Mouse (Mus musculus): ENCODE measurements at regions not wholly inside any gene's neighbourhood (a gene's known extent, or its start where the extent isn't known, plus 50 kb on each side); places are given as distances from the start of the nearest gene placed in this dataset.

- DNase-seq (ENCODE audit: low spot score): no peak
- Histone ChIP-seq H3K4me3 (replicated peaks; ENCODE audit: low read length) (no peak overlapping the region), H3K4me2 (replicated peaks) (no peak overlapping the region), H3K4me1 (replicated peaks; ENCODE audit: control insufficient read depth, insufficient read depth, low read length) (peaks cover 18% of the 10 kb centered on the region), H3K27ac (no peak overlapping the region), H3K27me3 (ENCODE audit: control insufficient read depth, insufficient read depth, low read length) (no peaks in the 10 kb centered on the region), H3K36me3 (replicated peaks; ENCODE audit: control insufficient read depth, insufficient read depth) (no peaks in the 10 kb centered on the region), H3K9ac (no peak overlapping the region), H3K9me3 (ENCODE audit: control insufficient read depth, low read length) (no peaks in the 10 kb centered on the region)
- ATAC-seq (ENCODE audit: low FRiP score): no peak
- WGBS: 96% methylated on average over 3 of the region's 3 CpGs
Observed at GRCm38 (mm10) chr7:138609605-138610004, 212.1 kb upstream of the Tcerg1l start.

- Histone ChIP-seq H3K4me3 (replicated peaks; ENCODE audit: low read length) (no peak overlapping the region), H3K4me1 (replicated peaks; ENCODE audit: control insufficient read depth, insufficient read depth, low read length) (peaks cover 18% of the 10 kb centered on the region), H3K9ac (no peak overlapping the region), H3K4me2 (replicated peaks) (no peak overlapping the region), H3K27me3 (ENCODE audit: control insufficient read depth, insufficient read depth, low read length) (no peaks in the 10 kb centered on the region), H3K9me3 (ENCODE audit: control insufficient read depth, low read length) (no peaks in the 10 kb centered on the region), H3K27ac (no peak overlapping the region), H3K36me3 (replicated peaks; ENCODE audit: control insufficient read depth, insufficient read depth) (no peaks in the 10 kb centered on the region)
- DNase-seq (ENCODE audit: low spot score): no peak
- WGBS: 95% methylated on average over 4 of the region's 4 CpGs
- no peak for ATAC-seq (ENCODE audit: low FRiP score)
Observed at GRCm38 (mm10) chr7:138609124-138609523, 211.6 kb upstream of the Tcerg1l start.

GRCm38 (mm10) chr7:138606363-138606964 is 208.9 kb upstream of the Tcerg1l start:
- H3K4me2 ChIP-seq (replicated peaks): no peak overlapping the region
- H3K36me3 ChIP-seq (replicated peaks; ENCODE audit: control insufficient read depth, insufficient read depth): no peaks in the 10 kb centered on the region
- H3K9ac ChIP-seq: no peak overlapping the region
- peaks cover 21% of the 10 kb centered on the region for H3K4me1 ChIP-seq (replicated peaks; ENCODE audit: control insufficient read depth, insufficient read depth, low read length)
- H3K9me3 ChIP-seq (ENCODE audit: control insufficient read depth, low read length): no peaks in the 10 kb centered on the region
- no peak overlapping the region for H3K4me3 ChIP-seq (replicated peaks; ENCODE audit: low read length)
- 38% methylated on average over 11 of the region's 11 CpGs for WGBS
- DNase-seq (ENCODE audit: low spot score) (no peak), ATAC-seq (ENCODE audit: low FRiP score) (no peak; the same call in 1 of the 2 replicates)
- peak overlapping the region; percentile 44; the same call in 1 of the 2 replicates for H3K27ac ChIP-seq
- H3K27me3 ChIP-seq (ENCODE audit: control insufficient read depth, insufficient read depth, low read length): no peaks in the 10 kb centered on the region

GRCm38 (mm10) chr7:138605923-138606322 is 208.4 kb upstream of the Tcerg1l start:
- no peak for ATAC-seq (ENCODE audit: low FRiP score)
- H3K9me3 ChIP-seq (ENCODE audit: control insufficient read depth, low read length): no peaks in the 10 kb centered on the region
- no peak for DNase-seq (ENCODE audit: low spot score)

GRCm38 (mm10) chr7:138601749-138602148 is 204.2 kb upstream of the Tcerg1l start:
- H3K4me3 ChIP-seq (replicated peaks; ENCODE audit: low read length): no peak overlapping the region
- H3K4me1 ChIP-seq (replicated peaks; ENCODE audit: control insufficient read depth, insufficient read depth, low read length): peaks cover 19% of the 10 kb centered on the region
- H3K27me3 ChIP-seq (ENCODE audit: control insufficient read depth, insufficient read depth, low read length): no peaks in the 10 kb centered on the region
- no peak overlapping the region for H3K4me2 ChIP-seq (replicated peaks)
- no peak overlapping the region for H3K9ac ChIP-seq
- WGBS: 59% methylated on average over 4 of the region's 4 CpGs
- ATAC-seq (ENCODE audit: low FRiP score) (no peak), DNase-seq (ENCODE audit: low spot score) (no peak)
- H3K36me3 ChIP-seq (replicated peaks; ENCODE audit: control insufficient read depth, insufficient read depth): no peaks in the 10 kb centered on the region
- H3K9me3 ChIP-seq (ENCODE audit: control insufficient read depth, low read length): no peaks in the 10 kb centered on the region
- H3K27ac ChIP-seq: no peak overlapping the region

More at GRCm38 (mm10) chr7:138605923-138606322, 208.4 kb upstream of the Tcerg1l start:
- Histone ChIP-seq H3K27me3 (ENCODE audit: control insufficient read depth, insufficient read depth, low read length) (no peaks in the 10 kb centered on the region), H3K4me3 (replicated peaks; ENCODE audit: low read length) (no peak overlapping the region), H3K4me2 (replicated peaks) (no peak overlapping the region), H3K27ac (no peak overlapping the region), H3K36me3 (replicated peaks; ENCODE audit: control insufficient read depth, insufficient read depth) (no peaks in the 10 kb centered on the region), H3K9ac (no peak overlapping the region), H3K4me1 (replicated peaks; ENCODE audit: control insufficient read depth, insufficient read depth, low read length) (peaks cover 25% of the 10 kb centered on the region)

DNA sequence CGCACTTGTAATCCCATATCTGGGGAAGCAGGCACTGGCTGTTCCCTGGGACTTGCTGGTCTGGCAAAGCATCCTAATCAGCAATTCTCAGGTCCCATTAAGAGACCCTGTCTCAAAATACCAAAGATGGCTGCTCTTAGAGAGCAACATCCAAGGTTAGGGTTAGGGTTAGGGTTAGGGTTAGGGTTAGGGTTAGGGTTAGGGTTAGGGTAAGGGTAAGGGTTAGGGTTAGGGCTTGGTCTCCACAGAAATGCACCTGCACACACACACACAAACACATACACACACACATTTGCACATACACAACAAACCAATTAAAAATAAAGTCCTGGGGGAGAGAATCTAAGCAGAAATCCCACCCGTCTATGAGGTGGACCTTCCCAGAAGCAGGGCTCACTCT is 195.8 kb upstream of the Tcerg1l start:
- ATAC-seq (ENCODE audit: low FRiP score) (no peak), DNase-seq (ENCODE audit: low spot score) (no peak)
- Histone ChIP-seq H3K4me2 (replicated peaks) (no peak overlapping the region), H3K27me3 (ENCODE audit: control insufficient read depth, insufficient read depth, low read length) (no peaks in the 10 kb centered on the region), H3K36me3 (replicated peaks; ENCODE audit: control insufficient read depth, insufficient read depth) (no peaks in the 10 kb centered on the region), H3K4me3 (replicated peaks; ENCODE audit: low read length) (no peak overlapping the region), H3K9ac (no peak overlapping the region), H3K9me3 (ENCODE audit: control insufficient read depth, low read length) (no peaks in the 10 kb centered on the region), H3K27ac (no peak overlapping the region), H3K4me1 (replicated peaks; ENCODE audit: control insufficient read depth, insufficient read depth, low read length) (no peaks in the 10 kb centered on the region)
- WGBS: 88% methylated on average over 2 of the region's 2 CpGs

DNA sequence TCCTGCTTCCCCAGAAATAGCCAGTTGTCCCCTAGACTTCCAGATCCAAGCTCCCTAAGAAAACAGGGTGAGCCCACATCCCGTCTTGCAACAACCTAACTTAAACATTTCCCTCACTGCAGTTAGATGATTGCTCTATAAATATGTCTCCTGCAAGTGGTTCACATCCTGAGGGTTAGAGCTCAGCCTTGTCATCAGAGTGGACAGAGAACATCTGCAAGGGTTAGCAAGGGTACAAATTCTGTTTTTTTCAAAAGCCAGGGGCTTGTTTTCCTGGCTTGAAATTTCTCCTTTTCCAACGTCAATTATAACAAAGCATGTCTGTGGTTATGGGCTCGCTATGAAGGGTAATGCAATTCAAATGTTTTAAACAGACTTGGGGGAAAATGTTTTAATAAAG is 169.8 kb upstream of the Tcerg1l start:
- Histone ChIP-seq H3K27ac (no peak overlapping the region), H3K36me3 (replicated peaks; ENCODE audit: control insufficient read depth, insufficient read depth) (no peaks in the 10 kb centered on the region), H3K9me3 (ENCODE audit: control insufficient read depth, low read length) (no peaks in the 10 kb centered on the region), H3K4me2 (replicated peaks) (no peak overlapping the region), H3K9ac (no peak overlapping the region), H3K4me1 (replicated peaks; ENCODE audit: control insufficient read depth, insufficient read depth, low read length) (no peaks in the 10 kb centered on the region), H3K27me3 (ENCODE audit: control insufficient read depth, insufficient read depth, low read length) (no peaks in the 10 kb centered on the region), H3K4me3 (replicated peaks; ENCODE audit: low read length) (no peak overlapping the region)
- 82% methylated on average over 3 of the region's 3 CpGs for WGBS
- ATAC-seq (ENCODE audit: low FRiP score) (no peak), DNase-seq (ENCODE audit: low spot score) (no peak)

DNA sequence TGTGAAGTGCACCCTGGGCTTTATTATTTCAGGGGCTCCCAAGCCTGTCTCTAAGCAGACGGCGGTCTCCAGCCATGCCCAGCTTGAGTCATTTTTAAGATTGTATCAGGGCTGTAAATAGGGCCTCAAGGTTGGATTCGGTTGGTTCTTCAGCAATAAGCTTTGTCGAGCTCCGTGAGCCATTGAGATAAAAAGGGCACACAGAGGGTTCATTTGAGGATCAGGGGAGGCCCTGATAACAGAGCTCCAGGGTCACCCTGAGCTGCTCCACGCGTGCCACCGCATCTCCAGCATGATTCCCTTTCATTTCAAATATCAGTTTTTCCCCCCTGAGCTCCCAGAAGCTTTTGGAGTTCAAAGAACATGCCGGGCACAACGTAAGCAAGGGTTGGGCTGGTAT is 154.1 kb upstream of the Tcerg1l start:
- Histone ChIP-seq H3K27ac (no peak overlapping the region), H3K36me3 (replicated peaks; ENCODE audit: control insufficient read depth, insufficient read depth) (no peaks in the 10 kb centered on the region), H3K9ac (no peak overlapping the region), H3K9me3 (ENCODE audit: control insufficient read depth, low read length) (no peaks in the 10 kb centered on the region), H3K4me1 (replicated peaks; ENCODE audit: control insufficient read depth, insufficient read depth, low read length) (no peaks in the 10 kb centered on the region), H3K4me2 (replicated peaks) (no peak overlapping the region), H3K27me3 (ENCODE audit: control insufficient read depth, insufficient read depth, low read length) (no peaks in the 10 kb centered on the region), H3K4me3 (replicated peaks; ENCODE audit: low read length) (no peak overlapping the region)
- DNase-seq (ENCODE audit: low spot score): no peak
- WGBS: 83% methylated on average over 10 of the region's 10 CpGs
- no peak for ATAC-seq (ENCODE audit: low FRiP score)

DNA sequence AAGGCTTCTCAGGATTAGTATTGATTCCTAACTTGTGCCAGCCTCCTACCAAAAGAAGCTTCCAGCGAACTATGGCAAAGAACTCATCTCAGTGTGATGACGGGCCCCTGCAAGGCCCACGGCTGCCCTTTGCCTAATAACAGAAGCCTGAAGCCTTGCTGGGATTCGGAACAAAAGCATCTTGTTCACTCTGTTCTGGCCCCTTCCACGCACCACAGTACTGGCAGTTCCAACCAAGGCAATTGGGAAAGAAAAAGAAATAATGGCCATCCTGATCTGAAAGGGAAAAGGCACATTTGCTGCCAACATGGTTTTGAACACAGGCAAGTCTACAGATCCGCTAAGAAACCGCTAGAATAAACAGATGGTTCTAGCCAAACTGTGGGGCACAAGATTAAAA is 150.4 kb upstream of the Tcerg1l start:
- no peak overlapping the region for H3K4me2 ChIP-seq (replicated peaks)
- H3K36me3 ChIP-seq (replicated peaks; ENCODE audit: control insufficient read depth, insufficient read depth): no peaks in the 10 kb centered on the region
- ATAC-seq (ENCODE audit: low FRiP score) (no peak), DNase-seq (ENCODE audit: low spot score) (no peak)
- 68% methylated on average over 7 of the region's 7 CpGs for WGBS
- H3K4me3 ChIP-seq (replicated peaks; ENCODE audit: low read length): no peak overlapping the region
- no peaks in the 10 kb centered on the region for H3K27me3 ChIP-seq (ENCODE audit: control insufficient read depth, insufficient read depth, low read length)
- H3K27ac ChIP-seq: no peak overlapping the region
- H3K9me3 ChIP-seq (ENCODE audit: control insufficient read depth, low read length): no peaks in the 10 kb centered on the region
- no peaks in the 10 kb centered on the region for H3K4me1 ChIP-seq (replicated peaks; ENCODE audit: control insufficient read depth, insufficient read depth, low read length)
- no peak overlapping the region for H3K9ac ChIP-seq

All from hindbrain, embryonic 14.5 days (tissue).